Comparison of ENCODE assay signal across 9 mouse cellular contexts in genomic region chr2:20722165-20722991, GRCm38 (mm10).
DNase-seq lines count a peak whose midpoint lies in the region; ATAC-seq lines count a peak whose summit lies in the region.
"Had no signal": no experiment of that assay in that cellular context is flagged by ENCODE, and none has a peak within 500 bp of the region (broad histone marks: within the 10 kb centered on the region; RNA-seq: fewer than 3 reads in every experiment).

No protein-coding gene starts in this region.

- H3K4me3 ChIP-seq in embryonic facial prominence, embryonic 13.5 days = peak overlapping the region; percentile 31

- H3K36me3 ChIP-seq in embryonic facial prominence, embryonic 13.5 days = no peaks in the 10 kb centered on the region

- H3K27ac ChIP-seq in embryonic facial prominence, embryonic 13.5 days = peak overlapping the region; percentile 62

- ATAC-seq in embryonic facial prominence, embryonic 13.5 days (ENCODE audit: insufficient number of reproducible peaks, insufficient read depth, low FRiP score, low TSS enrichment, low read depth) = 0 out of 2 replicates have a peak, but pooled peaks have one; percentile 59
- ATAC-seq: Patski had no signal

- H3K4me1 ChIP-seq in embryonic facial prominence, embryonic 13.5 days = peaks cover 30% of the 10 kb centered on the region

- H3K4me2 ChIP-seq in embryonic facial prominence, embryonic 13.5 days = peak overlapping the region; percentile 56

- WGBS in embryonic facial prominence, embryonic 13.5 days = 12% methylated on average over 15 of the region's 15 CpGs

- intact Hi-C loops in heart, postnatal 14 days (cut with DNase I) = loop anchor here (5.0 kb wide), 1 partner anchor 55 kb away; no protein-coding TSS in a partner anchor

- no peaks in the 10 kb centered on the region for H3K9me3 ChIP-seq in embryonic facial prominence, embryonic 13.5 days

- peak; percentile 24 for DNase-seq in kidney, postnatal 10 days
- DNase-seq in kidney, postnatal 4 days = no peak
- DNase-seq in heart, postnatal 14 days = peak; percentile 18 to 28
- peak; percentile 28 for DNase-seq in lung, postnatal 36 days
- no peak for DNase-seq in urinary bladder, postnatal 36 days (ENCODE audit: low spot score in 2 of 2)
- no peak for DNase-seq in thymus, postnatal 0 days (ENCODE audit: low spot score)
- no peak for DNase-seq in ovary, postnatal 14 days (ENCODE audit: low spot score)

- peak overlapping the region; percentile 11 for H3K9ac ChIP-seq in embryonic facial prominence, embryonic 13.5 days

- peaks cover 17% of the 10 kb centered on the region for H3K27me3 ChIP-seq in embryonic facial prominence, embryonic 13.5 days
- H3K27me3 ChIP-seq: Patski had no signal

Comparison
In these comparisons a context has a peak if more than half of its experiments do, and no peak if none do; other contexts are left out.
1. DNase-seq: peak in kidney, postnatal 10 days (single experiment), heart, postnatal 14 days (2 of 2) and lung, postnatal 36 days (single experiment); none in kidney, postnatal 4 days (0 of 2), urinary bladder, postnatal 36 days (0 of 2), thymus, postnatal 0 days (single experiment) and ovary, postnatal 14 days (single experiment).